Mouse (Mus musculus) embryo, embryonic 10 days (tissue): Measurements from ENCODE around the gene Hist1h4b.
"Not testable (repeated sequence)": the region's sequence is repeated elsewhere in the genome, so short reads cannot be mapped to it uniquely, and the experiment has no call there.

Experiments
- DNase-seq: peaks from one replicate; pipeline ENCODE4 v3.0.0-alpha.2; 2015; ENCODE audit warnings: low spot score

The Hist1h4b gene

DNA sequence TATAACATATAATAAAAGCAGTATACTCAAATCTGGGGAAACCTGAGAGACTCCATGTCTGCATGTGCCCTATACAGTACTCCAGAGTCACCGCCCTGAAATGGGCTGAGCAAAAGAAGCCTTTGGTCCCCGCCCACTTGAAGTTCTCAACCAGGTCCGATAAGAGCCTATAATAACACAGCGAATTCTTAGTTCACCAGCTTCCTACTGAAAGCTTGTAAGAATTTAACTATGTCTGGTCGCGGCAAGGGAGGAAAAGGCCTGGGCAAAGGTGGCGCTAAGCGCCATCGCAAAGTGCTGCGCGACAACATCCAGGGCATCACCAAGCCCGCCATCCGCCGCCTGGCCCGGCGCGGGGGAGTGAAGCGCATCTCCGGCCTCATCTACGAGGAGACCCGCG is at the start of gene Hist1h4b:
Hist1h4b (plus strand) TSS at position 224 of the 400 bp plus-strand sequence.
- DNase-seq = peak; percentile 94

DNA sequence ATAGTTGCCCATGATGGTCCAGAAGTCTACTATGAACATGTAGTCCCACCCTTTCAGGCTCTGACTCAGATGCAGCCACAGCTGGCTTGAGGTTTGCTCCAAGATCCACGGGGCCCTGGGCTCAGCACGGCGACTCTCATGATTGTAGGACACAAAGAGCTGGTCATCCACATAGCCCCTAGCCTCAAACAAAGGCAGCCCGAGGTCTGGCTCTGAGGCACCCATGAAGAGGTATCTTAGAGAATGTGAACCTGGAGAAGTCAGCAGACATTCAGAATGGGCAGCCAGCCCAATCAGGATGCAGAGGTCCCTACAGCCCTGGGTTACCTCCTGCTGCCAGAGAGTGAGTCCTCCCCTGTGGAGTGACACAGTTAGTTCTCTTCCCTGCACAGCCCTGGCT is 48.8 kb upstream of the Hist1h4b start:
- no peak for DNase-seq

DNA sequence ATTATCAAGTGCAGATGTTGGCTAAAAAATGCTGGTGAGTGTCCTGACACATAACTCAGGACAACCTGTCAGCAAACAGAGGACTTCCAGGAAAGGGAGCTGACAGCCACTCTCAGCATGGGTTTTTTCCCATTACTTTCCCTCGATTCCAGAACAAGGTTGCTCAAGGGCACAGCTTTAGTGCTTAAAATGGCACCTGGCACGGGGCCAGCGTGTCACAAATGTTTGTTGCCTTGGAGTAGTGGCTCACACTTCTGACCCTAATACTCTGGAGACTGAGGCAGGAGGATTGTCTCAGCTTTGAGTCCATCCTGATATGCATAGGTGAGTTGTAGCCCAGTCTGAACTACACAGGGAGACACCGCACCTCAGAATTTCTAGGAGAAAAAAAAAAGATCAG is 48.2 kb upstream of the Hist1h4b start:
- no peak for DNase-seq

DNA sequence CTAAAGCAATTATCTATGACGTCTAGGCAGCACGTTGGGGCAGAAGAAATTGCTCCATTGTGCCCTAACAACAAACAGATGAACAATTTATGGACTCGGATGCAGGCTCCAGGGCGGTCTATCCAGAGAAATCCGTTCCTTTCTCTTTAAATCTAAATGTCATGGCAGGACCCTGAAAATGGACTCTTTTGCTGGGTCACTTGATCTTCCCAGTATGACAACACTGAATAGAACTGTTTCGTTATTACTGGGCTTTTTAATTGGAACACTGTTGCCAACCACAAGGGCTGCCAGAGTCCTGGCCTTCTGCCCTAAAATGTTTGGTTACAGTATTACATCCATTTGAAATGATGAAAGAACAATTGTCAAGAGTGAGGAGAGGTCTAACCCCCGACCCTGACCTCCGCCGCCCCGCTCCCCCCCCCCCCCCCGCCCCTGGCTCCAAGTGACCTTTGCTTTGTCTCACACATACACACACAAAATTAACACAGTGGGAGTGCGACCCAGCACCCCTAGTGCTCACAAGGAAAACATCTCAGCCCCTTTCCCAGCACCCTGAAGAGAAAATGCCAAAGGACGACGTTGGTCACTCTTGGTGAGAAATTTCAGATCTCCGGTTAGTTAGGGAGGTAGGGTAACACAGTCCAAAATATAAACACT is 47.0 kb upstream of the Hist1h4b start:
- no peak for DNase-seq

DNA sequence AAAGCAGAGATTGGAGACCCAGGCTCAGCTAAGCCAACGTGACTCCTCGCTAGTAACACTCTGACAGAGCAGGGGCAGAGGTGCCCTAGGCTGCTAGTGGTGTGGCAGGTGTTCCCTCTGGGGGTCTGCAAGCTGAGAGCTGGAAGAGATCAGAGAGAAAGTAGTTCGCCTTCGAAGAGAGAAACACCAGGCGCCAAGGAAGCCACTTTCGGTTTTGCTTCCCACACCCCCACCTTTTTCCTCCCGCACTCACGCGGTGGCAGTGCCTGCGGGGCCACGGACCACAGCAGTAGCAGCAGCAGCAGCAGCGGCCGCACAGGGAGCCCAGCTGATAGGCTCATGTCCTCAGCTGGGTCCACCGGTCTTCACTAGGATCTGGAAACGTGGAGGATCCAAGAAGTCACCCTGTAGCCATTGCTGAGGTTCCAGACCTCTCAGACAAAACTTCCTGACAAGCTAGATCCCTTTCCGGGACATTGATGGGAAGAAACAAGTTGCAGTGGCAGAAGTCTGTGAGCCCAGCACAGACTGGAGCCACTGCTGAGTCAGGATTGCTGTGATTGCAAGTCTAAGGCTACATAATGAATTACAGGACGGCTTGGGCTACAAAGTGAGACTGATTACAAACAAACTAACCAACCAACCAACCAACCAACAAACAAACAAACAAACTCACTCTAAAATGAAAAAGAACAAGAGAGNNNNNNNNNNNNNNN is 46.3 kb upstream of the Hist1h4b start, which contains the start of gene Hfe:
Hfe (minus strand) TSS at position 481 of the 716 bp plus-strand sequence.
- DNase-seq = peak; percentile 45

DNA sequence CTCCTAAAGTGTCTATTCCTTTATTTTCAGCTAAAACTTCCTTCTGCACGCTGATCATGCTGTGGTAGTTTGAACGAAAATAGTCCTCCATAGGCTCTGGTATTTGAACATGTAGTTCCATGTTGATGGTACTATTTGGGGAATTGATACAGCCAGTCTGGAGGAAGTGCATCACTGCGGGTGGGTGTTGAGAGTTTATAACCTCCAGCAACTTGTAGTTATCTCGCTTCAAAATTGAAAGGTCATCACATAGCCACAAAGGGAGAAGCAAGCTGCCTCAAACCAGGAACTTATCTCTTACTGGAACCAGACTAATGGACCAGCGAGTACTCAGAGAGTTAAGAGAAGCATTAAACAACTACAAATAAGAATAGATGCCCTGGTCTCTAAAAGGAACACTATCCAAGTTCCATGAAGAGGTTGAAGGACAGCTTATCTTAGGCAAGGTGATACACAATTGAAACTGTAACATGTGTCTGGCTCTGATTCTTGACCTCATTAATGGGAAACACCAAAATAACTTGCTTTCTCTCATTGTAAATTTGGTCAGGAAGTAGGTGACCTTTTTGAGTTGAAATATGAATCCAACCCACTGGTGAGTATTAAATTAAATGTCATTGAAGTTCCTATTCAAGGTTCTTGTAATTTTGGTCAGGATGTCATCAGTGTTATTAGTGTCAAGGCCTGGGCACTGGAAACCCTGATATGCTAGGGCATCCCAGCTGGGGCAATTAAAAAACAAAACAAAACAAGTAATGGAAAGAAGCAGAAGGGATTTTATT is 40.4 kb upstream of the Hist1h4b start:
- DNase-seq = no peak

DNA sequence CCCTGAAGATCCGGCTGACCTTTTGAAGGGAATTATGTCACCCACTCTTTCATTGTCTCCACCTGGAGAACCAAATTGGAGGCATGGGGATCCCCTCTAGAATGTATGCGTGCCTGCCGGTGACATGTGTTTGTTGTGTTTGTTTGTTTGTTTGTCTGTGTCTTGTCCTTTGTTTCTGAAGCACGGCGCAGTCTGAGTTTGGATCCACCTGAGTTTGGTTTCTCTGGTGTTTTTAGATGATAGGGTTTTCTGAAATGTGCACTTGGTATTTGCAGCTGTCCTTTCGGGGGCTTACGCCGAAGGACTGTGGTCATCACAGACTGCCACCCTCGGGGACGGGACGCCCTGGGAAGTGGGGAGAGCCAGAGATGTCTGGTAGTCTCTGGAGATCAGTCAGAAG is 39.6 kb upstream of the Hist1h4b start:
- DNase-seq = no peak

DNA sequence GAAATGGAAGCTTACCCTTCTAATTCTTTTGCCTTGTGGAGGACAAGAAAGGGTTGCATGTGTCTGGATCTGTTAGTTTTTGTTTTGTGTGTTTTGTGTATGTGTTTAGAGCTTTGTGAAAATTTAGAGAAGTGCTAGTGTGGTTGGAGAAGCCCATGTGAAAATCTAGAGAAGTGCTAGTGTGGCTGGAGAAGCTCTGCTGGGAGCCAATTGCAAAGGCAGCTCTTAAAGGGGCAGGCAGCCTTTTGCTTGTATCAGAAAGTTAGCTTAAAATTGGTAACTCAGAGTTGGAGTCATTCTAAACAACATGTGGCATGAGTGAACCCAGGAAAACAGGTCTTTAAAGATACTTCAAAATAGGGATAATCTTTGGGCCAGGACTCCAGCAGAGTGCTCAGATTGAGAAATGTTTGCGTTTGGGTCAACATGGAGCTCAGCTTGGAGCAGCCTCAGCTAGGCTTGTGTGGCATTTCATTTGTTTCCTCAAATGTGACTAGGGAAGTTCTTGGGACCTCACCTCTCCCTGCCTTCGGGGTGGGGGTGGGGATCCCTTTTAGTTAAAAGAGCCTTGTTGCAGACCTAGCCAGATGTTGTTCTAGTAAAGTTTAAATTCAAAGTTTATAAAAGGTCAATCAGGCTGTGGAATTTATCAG is 39.1 kb upstream of the Hist1h4b start:
- DNase-seq = not testable (repeated sequence)

DNA sequence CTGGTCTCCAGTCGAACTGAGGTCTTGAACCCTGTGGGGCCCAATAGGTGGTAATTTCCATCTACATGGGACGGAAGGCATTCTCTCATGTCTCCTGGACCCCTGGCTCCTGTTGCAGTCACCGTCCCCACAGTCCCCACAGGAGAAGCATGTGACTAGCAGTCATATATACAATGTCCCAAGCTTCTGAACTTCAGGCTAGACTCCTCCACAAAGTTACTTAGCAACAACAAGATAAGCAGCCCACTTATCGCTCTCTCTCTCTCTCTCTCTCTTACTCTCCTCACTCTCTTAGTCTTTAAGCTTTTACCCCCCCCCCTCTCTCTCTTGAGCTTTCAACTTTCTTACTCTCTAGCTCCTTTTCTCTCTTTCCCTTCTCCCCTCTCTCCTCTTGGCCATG is 32.6 kb upstream of the Hist1h4b start:
- DNase-seq = no peak

DNA sequence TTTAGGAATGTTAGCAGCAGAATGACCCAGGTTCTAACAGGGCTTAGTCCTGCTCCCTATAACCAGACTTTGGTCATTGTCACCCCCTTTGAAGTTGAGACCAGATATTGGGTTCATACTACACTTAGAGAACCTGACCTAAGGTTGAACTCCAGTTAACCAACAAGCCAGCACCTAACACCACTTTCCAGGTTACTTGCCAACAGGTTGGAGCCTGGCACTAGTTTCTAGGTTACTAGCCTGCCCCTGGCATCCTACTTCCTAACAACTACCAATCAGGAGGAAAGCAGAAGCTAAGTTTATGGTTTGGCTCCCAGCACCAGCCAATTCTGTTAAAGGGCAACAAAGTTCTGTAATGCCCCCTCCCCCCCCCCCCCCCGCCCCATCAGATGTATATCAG is 31.6 kb upstream of the Hist1h4b start:
- no peak for DNase-seq

DNA sequence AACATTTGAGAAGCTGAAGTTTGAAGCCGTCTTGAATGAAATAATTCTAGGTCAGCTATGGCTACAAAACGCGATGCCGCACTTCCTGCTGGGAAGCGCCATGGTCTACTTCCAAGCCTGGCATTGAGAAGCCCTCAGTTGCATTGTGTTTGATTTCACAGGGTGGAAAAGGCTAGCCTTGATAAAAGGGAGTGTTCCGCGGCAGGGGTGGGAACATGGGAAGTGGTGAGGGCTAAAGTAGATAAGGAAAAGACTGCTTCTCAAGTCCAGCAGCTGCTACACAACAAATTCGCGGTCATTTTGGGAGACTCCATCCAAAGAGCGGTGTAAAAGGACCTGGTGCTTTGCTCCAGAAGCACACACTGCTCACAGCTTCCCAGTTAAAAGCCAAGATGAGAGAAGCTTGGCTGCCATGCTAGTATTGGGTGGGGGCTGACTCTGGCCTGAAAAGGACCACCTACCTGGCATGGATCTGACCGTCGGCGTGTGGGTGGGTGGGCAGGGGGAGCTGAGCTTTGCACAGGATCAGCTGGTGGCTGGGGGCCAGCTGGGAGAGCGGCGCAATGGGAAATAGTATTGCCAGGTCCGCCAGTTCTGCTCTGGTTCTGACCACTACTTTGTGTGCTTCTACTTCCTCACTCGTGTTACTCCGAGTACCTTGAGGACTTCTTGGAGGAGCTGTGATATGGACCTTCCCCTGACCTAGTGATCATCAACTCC is 28.2 kb upstream of the Hist1h4b start:
- no peak for DNase-seq

DNA sequence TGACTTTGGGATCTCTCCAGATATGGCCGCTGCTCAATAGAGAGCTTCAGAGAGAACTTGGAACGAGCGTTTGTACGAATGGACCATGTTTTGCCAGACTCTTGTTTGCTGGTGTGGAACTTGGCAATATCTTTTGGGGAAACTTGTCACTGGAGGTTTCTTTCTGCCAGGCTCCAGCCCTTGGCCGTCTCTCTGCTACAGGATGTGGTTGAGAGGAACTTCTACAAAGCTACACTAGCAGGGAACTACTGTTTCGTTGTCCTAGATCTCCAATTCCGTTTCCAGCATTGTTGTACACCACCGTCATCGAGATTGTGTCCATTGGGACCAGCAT is 27.7 kb upstream of the Hist1h4b start:
- no peak for DNase-seq

DNA sequence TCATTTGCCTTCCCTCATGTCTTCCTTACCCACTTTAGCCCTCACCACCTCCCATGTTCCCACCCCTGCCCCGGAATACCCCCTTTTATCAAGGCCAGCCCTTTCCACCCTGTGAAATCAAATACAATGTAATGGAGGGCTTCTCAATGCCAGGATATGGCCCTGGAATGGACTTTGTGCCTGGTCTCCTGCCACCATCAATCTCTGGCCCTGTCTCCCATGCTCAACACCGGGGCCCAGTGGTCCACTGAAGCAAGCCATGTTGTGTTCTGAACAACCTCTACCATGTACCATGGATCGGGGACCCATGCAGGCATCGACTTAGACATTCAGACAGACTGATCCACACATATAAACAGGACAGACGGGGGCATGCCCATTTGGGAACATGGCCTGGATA is 27.1 kb upstream of the Hist1h4b start:
- DNase-seq = no peak

DNA sequence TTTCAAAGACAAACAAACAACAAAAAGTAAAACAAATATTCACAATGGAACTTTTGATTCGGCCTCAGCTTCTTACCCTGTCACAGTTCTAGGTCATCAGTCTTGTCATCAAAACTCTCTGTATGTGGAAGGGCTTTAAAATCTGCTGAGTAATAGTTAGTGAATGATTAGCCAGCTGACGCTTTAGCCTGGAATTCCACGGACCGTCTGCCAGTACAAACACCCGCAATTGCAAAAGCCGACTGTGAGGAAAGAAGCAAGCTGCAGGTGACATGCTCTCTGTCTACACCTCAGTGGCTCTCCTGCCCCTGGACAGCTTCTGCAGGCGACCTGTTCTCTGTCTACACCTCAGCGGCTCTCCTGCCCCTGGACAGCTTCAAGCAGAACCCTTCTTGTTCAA is 26.3 kb upstream of the Hist1h4b start:
- peak; percentile 21 for DNase-seq

DNA sequence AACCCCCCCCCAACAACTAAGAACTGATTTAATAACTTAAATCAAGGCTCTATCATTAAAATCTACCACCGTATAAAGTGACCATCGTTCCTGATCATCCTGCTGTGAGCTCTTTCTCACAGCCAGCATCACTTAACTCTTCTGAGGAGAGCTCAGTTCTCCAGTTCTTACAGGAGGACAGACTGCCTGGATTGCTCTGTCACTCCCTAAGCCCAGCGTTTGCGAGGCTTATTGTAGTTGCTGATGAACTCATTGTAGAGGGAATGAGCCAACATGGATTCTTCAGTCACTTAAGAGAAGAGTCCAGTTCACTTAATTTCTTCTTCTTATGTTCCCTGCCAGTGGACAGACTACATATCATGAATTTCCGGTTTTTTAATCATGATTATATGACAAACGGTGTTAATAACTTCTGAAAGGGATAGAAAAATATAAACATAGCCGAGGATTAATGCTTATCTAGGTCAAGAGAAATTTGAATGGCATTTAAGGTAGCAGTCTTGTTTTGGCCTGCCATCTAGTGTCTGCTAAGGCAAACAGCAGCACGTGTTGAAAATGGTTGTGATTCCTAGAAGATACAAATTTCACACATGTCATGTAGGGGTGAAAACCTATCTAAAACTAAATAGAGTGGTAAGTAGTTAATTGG is 24.5 kb upstream of the Hist1h4b start:
- DNase-seq = peak; percentile 73

DNA sequence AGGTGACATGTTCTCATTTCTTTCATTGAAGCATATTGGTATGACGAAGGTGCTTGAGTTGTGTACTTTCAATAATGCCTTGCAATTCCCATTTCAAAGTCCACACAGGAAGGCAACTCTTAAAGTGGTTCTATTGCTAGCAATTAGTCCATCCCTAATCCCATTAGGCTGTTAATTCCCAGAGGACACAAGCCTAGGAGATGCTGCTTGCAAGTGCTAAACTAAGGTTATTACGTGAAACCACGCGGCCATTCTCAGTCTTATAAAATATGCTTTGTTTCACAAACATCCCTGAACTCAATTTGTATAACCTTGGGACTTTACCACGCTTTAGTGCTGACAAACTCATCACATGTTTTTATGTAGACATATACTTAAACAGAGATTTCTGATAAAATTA is 19.7 kb upstream of the Hist1h4b start:
- no peak for DNase-seq

DNA sequence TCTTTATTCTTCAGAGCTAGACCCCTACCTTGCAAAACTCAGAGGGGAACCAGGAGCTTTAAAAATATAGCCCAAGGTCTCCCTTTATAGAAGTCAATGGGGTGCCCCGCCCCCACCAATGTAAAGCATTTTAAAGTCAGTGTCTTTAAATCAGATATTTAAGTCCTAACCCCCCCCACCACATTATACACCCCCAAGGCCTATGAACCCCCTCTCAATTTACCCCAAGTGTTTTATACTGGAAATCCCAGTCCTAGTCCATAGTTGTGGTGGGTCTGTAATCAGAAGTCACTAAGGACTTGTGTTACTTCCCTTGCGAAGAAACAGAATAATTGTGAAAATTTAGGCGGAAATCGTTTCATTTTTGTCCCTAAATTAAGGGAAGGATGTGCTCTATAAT is 18.8 kb upstream of the Hist1h4b start:
- DNase-seq = no peak

DNA sequence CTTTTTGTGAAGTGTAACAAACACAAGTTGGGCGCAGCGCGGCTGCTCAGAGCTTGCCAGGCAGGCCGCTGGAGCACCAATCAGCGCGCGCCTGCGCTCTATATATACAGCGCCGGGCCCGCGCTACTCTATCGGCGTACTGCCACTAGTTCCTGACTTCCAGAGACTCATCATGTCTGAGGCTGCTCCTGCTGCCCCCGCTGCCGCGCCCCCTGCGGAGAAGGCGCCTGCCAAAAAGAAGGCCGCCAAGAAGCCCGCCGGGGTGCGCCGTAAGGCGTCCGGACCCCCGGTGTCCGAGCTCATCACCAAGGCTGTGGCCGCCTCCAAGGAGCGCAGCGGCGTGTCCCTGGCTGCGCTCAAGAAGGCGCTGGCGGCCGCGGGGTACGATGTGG is 18.1 kb upstream of the Hist1h4b start, which contains the start of gene Hist1h1c:
Hist1h1c (plus strand) TSS at position 132 of the 392 bp plus-strand sequence.
- peak; percentile 91 for DNase-seq

DNA sequence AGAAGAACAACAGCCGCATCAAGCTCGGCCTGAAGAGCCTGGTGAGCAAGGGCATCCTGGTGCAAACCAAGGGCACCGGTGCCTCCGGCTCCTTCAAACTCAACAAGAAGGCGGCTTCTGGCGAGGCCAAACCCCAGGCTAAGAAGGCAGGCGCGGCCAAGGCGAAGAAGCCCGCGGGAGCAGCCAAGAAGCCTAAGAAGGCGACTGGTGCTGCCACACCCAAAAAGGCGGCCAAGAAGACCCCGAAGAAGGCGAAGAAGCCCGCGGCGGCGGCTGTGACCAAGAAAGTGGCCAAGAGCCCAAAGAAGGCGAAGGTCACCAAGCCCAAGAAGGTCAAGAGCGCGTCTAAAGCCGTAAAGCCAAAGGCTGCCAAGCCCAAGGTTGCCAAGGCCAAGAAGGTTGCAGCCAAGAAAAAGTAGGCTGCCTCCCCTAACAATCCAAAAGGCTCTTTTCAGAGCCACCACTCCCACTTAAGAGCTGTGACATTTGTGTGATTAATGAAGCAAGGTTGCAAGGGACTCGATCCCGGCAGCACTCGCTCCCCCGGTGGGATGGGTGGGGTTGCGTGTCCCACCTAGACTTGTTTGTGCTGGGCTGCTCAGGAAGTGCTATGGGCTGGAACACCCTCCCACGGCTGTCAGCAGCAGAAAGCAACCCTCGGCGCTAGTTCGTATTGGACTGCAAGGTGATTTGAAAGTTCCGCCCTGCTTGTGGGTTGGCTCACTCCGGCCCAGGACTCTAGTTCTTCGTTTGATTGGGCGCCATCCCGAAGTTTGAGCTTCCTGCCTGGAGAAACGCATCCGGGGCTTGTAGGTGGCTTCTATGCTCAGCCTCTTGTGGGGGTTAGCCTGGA is 17.5 kb upstream of the Hist1h4b start:
- peak; percentile 94 for DNase-seq

DNA sequence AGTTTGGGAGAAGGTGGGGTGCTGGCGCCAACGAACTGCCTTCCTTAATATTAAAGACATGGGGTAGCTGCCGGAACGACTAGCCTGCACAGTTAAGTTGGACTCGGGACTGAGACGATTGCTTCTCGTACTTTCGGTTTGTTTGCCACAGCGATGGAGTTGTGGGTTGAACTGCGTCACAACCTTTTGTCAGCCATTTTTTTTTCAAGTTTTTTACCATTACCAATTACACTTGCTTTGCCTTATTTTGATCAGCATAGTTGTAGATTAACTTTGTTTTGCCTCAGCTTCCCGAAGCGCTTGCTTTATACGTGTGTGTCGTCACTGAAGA is 16.9 kb upstream of the Hist1h4b start:
- no peak for DNase-seq
